Mouse (Mus musculus) hindbrain, embryonic 16.5 days (tissue): ENCODE measurements around the gene Abcc12. TPM values are rescaled to one million over a fixed set of nuclear protein-coding genes. Genes with fewer than 3 reads are reported as not detected.
A peak's percentile ranks its signal among the peaks of the same experiment; 100 is the strongest.

Experiments
- ATAC-seq: fragments of 200-750 bp; cut with Nextera tagmentation; 2 replicates; pipeline ENCODE4 v1.8.0; 2017; ENCODE audit warnings: moderate TSS enrichment, moderate library complexity
- H3K27ac ChIP-seq: fragments of 300-500 bp; sonication (generic); 2 replicates; pipeline ENCODE4 v1.5.1; 2014; ENCODE audit warnings: low read depth, mild to moderate bottlenecking, control low read depth, low read length, moderate library complexity
- H3K27me3 ChIP-seq: fragments of 300-500 bp; sonication (generic); replicated peaks from 2 replicates; pipeline ENCODE4 v1.6.1; 2014; ENCODE audit warnings: low read length; ENCODE audit not compliant: control insufficient read depth, insufficient read depth
- H3K36me3 ChIP-seq: fragments of 300-500 bp; sonication (generic); 2 replicates; pipeline ENCODE4 v1.6.1; 2014; ENCODE audit warnings: mild to moderate bottlenecking, low read length, moderate library complexity, mixed read lengths; ENCODE audit not compliant: control insufficient read depth, insufficient read depth
- H3K4me1 ChIP-seq: fragments of 300-500 bp; sonication (generic); 2 replicates; pipeline ENCODE4 v1.6.1; 2014; ENCODE audit warnings: low read depth, low read length; ENCODE audit not compliant: control insufficient read depth, insufficient read depth
- H3K4me2 ChIP-seq: fragments of 300-500 bp; sonication (generic); 2 replicates; pipeline ENCODE4 v1.6.1; 2014; ENCODE audit warnings: mild to moderate bottlenecking, low read length, control low read depth, moderate library complexity
- H3K4me3 ChIP-seq: fragments of 300-500 bp; sonication (generic); 2 replicates; pipeline ENCODE4 v1.5.1; 2014; ENCODE audit warnings: mild to moderate bottlenecking, low read length, control low read depth, moderate library complexity
- H3K9ac ChIP-seq: fragments of 300-500 bp; sonication (generic); 2 replicates; pipeline ENCODE4 v1.6.1; 2014; ENCODE audit warnings: low read depth, mild to moderate bottlenecking, control low read depth, low read length, moderate library complexity
- H3K9me3 ChIP-seq: fragments of 300-500 bp; sonication (generic); 2 replicates; pipeline ENCODE4 v1.6.1; 2014; ENCODE audit warnings: mild to moderate bottlenecking, low read length, moderate library complexity; ENCODE audit not compliant: control insufficient read depth
- WGBS: fragments of 180-500 bp; shearing (Covaris S2); extraction: QIAGEN DNeasy Blood & Tissue Kit; methylation state at CpG from one replicate; pipeline ENCODE4 v1.1.7; 2014; 5-methylcytosine and 5-hydroxymethylcytosine counted together
- polyA plus RNA-seq: library from polyadenylated mRNA; unstranded; fragments of >200 nt; fragmentation: Nextera tagmentation; extraction: Ambion mirVana; gene quantifications from 2 replicates; pipeline ENCODE4 v1.2.1, GENCODE M21; 2015

Abcc12 gene
- polyA plus RNA-seq, 1 experiment from 2014 or later: 0.26 TPM

DNA sequence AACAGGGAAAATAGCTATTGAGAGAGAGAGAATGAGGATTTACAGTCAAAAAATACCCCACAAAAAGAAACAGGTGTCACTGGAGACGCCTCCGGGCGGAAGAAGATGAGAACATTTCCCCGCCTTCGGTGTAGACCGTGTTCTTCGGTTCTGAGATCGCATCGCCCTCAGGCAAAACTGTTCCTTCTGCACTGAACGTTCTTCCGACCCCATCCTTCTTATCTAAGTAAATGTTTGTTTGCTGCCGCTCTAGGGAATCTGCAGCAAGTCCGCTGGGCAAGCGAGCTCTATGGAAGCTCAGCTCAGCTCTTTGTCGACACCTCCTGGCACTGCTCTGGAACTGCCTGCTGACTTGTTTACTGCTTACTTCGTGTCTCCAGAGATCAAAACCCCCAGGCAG is 5.0 kb upstream of the Abcc12 start:
- Histone ChIP-seq H3K9me3 (no peaks in the 10 kb centered on the region), H3K27ac (peak overlapping the region; percentile 72), H3K4me1 (peaks cover 2% of the 10 kb centered on the region; the same call in 1 of the 2 replicates), H3K27me3 (no peaks in the 10 kb centered on the region), H3K4me2 (peak overlapping the region; percentile 89), H3K9ac (peak overlapping the region; percentile 69), H3K4me3 (peak overlapping the region; percentile 49), H3K36me3 (no peaks in the 10 kb centered on the region)
- ATAC-seq: peak; percentile 79
- WGBS: under 1% methylated on average over 16 of the region's 16 CpGs

DNA sequence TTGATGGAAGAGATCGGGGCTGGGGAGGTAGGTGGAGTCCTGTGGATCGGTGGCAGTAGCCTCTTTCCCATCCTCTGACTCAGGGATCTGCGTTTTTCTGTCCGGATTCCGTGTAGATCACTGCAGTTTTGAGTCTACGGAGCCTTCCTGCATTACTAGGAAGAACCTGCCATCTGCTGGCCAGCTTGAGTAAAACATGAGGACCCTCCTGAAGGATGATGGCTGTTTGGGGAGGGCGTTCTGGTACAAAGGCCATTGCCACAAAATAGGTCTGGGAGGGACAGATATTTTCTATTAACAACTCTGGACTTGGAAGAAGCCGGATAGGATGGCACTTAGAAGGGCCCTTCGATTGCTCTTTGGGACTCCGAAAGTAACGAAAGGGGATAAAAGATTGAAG is 4.6 kb upstream of the Abcc12 start:
- Histone ChIP-seq H3K36me3 (no peaks in the 10 kb centered on the region), H3K27me3 (no peaks in the 10 kb centered on the region), H3K4me3 (peak overlapping the region; percentile 49), H3K4me1 (peaks cover 2% of the 10 kb centered on the region; the same call in 1 of the 2 replicates), H3K4me2 (peak overlapping the region; percentile 89), H3K9me3 (no peaks in the 10 kb centered on the region), H3K27ac (peak overlapping the region; percentile 72; the same call in 1 of the 2 replicates), H3K9ac (peak overlapping the region; percentile 69)
- 7% methylated on average over 11 of the region's 11 CpGs for WGBS
- ATAC-seq: peak; percentile 80

DNA sequence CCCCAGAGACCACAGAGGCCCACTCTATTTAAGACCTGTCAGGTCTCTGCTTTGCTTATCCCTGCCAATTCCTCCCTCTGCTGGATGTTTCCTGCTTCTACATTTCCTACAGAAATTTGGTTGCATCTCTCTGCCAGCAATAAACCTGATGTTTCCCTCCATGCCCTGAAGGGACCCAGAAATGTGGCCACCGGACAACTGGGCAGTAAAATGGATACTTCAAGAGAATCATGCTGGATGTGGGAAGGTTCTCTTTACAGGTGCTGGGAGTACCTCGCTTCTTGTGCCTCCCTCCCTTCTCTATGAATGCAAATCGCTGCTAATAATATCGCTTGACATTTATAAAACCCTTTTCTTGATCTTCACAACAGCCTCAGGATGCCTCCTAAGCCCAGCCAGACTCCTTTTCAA is 1.4 kb upstream of the Abcc12 start:
- WGBS: 89% methylated on average over 4 of the region's 4 CpGs
- no peak for ATAC-seq

DNA sequence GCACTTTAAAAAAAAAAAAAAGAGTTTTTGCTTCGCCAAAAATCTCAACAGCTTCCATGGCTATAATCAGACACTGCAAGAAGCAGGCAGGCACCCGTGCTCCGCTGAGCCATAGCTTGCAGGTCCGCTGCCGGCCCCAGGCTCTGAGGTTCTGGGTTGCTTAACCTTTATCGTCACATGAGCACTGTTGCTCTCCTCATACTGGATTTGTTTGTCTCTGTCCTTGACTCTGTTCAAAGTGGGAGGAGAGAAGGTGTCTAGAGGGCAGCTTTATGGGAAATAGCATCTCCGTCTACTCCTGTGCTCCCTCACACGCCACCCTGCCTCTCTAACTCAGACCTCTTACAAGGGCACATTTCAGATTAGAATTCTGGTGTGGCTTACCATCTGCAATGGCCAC is 1.8 kb downstream of the Abcc12 start:
- no peak overlapping the region for H3K27ac ChIP-seq
- 75% methylated on average over 8 of the region's 8 CpGs for WGBS
- H3K27me3 ChIP-seq: no peaks in the 10 kb centered on the region
- ATAC-seq: no peak
- no peaks in the 10 kb centered on the region for H3K36me3 ChIP-seq
- H3K4me1 ChIP-seq: peaks cover 8% of the 10 kb centered on the region; the same call in 1 of the 2 replicates
- no peak overlapping the region for H3K4me3 ChIP-seq
- no peak overlapping the region for H3K9ac ChIP-seq
- no peaks in the 10 kb centered on the region for H3K9me3 ChIP-seq
- H3K4me2 ChIP-seq: no peak overlapping the region

More for the DNA sequence above, 1.4 kb upstream of the Abcc12 start:
- no peaks in the 10 kb centered on the region for H3K9me3 ChIP-seq
- peaks cover 8% of the 10 kb centered on the region; the same call in 1 of the 2 replicates for H3K4me1 ChIP-seq
- H3K4me2 ChIP-seq: no peak overlapping the region
- H3K9ac ChIP-seq: no peak overlapping the region
- H3K27me3 ChIP-seq: no peaks in the 10 kb centered on the region
- H3K4me3 ChIP-seq: no peak overlapping the region
- H3K36me3 ChIP-seq: no peaks in the 10 kb centered on the region
- H3K27ac ChIP-seq: no peak overlapping the region

DNA sequence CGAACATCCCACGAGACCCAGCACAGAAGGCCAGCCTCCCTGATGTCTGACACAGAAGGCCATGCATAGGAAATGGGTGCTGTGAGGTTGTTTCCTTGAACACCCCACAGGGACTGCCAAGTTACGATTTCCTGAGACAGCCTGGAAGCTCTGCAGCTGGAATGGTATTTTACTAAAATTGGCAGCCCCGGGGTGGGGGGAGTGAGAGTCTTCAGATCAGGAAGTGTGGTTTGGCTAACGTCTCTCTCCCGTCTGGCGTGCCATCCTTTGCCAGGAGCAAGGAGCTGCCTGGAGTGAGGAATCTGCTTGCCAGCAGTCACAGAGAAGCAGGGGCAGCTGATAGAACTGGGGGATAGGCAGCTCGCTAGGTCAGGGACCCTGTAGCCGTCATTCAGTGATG is 2.4 kb downstream of the Abcc12 start:
- ATAC-seq: no peak
- no peak overlapping the region for H3K4me3 ChIP-seq
- H3K4me2 ChIP-seq: peak overlapping the region; percentile 3; the same call in 1 of the 2 replicates
- no peaks in the 10 kb centered on the region for H3K36me3 ChIP-seq
- H3K9me3 ChIP-seq: no peaks in the 10 kb centered on the region
- H3K27ac ChIP-seq: no peak overlapping the region
- peaks cover 8% of the 10 kb centered on the region; the same call in 1 of the 2 replicates for H3K4me1 ChIP-seq
- no peaks in the 10 kb centered on the region for H3K27me3 ChIP-seq
- 41% methylated on average over 9 of the region's 9 CpGs for WGBS
- H3K9ac ChIP-seq: no peak overlapping the region

DNA sequence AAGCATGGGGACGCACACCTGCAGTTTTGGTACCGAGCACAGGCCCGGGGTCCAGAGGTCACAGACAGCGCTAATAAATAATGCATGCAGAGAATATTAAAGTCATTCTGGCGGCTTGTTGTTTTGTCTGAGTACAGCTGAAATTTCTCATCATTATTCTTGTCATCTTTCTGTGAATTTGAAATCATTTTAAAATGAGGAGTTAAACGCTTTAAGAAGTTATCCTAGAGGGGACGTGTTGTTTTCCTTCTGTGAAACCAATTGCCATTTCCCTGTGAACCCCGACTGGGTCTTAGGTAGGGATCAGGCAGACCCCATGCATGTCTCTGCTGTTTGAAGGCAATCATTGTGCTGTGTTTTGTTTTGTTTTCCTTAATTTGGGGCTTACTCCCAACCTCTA is 2.9 kb downstream of the Abcc12 start:
- no peak overlapping the region for H3K27ac ChIP-seq

DNA sequence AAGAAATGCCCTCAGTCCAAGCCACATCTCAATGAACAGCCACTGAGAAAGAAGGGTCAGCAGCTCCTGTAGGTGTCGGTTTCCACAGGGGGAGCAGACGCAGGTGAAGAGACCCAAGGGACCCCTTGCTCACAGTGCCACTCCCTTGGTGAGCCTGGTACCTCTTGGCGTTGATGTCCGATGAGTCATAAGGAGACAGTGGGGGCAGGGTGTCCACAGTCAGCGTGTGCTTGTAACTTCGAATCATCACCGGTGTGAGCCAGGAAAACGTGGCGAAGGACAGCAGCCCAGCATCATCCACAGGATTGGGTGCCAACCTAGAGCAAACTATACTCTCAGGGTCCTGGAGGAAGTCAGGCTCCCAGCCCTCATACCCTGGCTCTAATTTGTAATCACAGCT is 16.8 kb downstream of the Abcc12 start:
- 85% methylated on average over 9 of the region's 9 CpGs for WGBS

More for the DNA sequence above, 2.9 kb downstream of the Abcc12 start:
- no peaks in the 10 kb centered on the region for H3K36me3 ChIP-seq
- ATAC-seq: no peak
- H3K9me3 ChIP-seq: no peaks in the 10 kb centered on the region
- no peaks in the 10 kb centered on the region for H3K27me3 ChIP-seq
- WGBS: 80% methylated on average over 8 of the region's 8 CpGs
- H3K9ac ChIP-seq: no peak overlapping the region
- H3K4me3 ChIP-seq: no peak overlapping the region
- peaks cover 8% of the 10 kb centered on the region; the same call in 1 of the 2 replicates for H3K4me1 ChIP-seq
- H3K4me2 ChIP-seq: no peak overlapping the region

DNA sequence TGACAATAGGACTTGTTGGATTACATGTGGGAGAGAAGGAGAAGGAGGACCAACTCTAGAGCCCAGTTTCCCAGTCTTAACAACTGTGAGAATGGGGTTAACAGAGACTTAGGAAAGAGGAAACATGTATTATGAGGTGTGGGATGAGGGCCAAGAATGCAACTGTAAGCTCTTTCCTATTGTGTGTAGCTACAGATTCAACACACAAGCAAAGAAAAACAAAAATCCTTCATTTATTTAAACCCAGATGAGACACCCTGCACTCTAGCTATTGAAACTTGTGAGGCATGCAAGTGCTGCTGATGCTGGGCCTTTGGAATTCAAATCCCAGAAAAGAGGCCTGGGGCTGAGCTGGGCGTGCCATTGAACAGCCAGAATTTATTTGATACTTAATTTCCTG is 18.7 kb downstream of the Abcc12 start:
- Histone ChIP-seq H3K36me3 (no peaks in the 10 kb centered on the region), H3K9me3 (no peaks in the 10 kb centered on the region), H3K9ac (no peak overlapping the region), H3K4me1 (no peaks in the 10 kb centered on the region; the same call in 1 of the 2 replicates), H3K4me3 (no peak overlapping the region), H3K27me3 (no peaks in the 10 kb centered on the region), H3K27ac (no peak overlapping the region), H3K4me2 (no peak overlapping the region)
- WGBS: 65% methylated on average over 1 of the region's 1 CpGs
- ATAC-seq: no peak

More for the DNA sequence above, 16.8 kb downstream of the Abcc12 start:
- H3K4me2 ChIP-seq: no peak overlapping the region
- no peak overlapping the region for H3K9ac ChIP-seq
- no peak overlapping the region for H3K4me3 ChIP-seq
- H3K27ac ChIP-seq: no peak overlapping the region
- no peaks in the 10 kb centered on the region; the same call in 1 of the 2 replicates for H3K4me1 ChIP-seq
- ATAC-seq: no peak
- no peaks in the 10 kb centered on the region for H3K36me3 ChIP-seq
- H3K9me3 ChIP-seq: no peaks in the 10 kb centered on the region
- no peaks in the 10 kb centered on the region for H3K27me3 ChIP-seq

DNA sequence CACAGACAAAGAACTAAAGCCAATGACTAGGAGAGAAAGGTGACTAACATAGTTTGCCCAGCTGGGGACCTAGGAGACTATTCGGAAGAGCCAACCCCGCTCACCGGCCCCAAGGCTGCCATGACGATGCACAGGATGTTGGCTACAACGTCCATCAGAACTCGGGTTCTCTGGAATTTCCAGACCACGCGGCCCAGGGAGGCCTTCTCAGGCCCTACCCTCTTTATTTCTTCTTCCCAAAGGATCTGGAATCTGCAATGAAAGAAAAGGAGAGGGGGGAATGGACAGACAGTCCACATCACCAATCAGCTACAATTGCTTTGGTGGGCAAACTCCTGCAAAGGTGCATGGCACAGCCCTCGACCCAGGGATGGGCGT is 19.8 kb downstream of the Abcc12 start:
- Histone ChIP-seq H3K27ac (no peak overlapping the region), H3K36me3 (no peaks in the 10 kb centered on the region), H3K9ac (no peak overlapping the region), H3K4me1 (no peaks in the 10 kb centered on the region; the same call in 1 of the 2 replicates), H3K9me3 (no peaks in the 10 kb centered on the region), H3K27me3 (no peaks in the 10 kb centered on the region), H3K4me3 (no peak overlapping the region), H3K4me2 (no peak overlapping the region)
- 87% methylated on average over 10 of the region's 10 CpGs for WGBS
- no peak for ATAC-seq
